Comparison of ENCODE assay signal across 33 mouse cellular contexts in the genomic region with DNA sequence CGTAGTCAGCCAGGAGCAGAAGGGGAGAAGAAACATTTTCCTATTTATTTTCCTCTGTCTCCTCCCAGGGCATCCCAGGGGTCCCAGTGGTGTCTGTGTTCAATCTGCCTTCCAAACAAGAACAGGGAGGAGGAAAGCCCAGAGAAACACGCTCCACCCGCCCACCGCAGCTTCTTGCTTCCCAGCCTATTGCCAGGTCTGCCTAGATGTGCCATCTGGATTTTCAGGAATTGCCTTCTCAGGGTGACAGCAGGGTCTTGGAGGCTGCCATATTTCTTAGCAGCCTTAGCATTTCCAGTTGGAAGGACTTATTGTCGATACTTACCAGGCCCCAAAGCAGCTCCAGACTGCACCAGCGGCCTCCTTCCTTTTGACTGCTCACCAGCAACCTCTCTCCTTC. TPM values are rescaled to one million over a fixed set of nuclear protein-coding genes. Genes with fewer than 3 reads are reported as not detected.
DNase-seq lines count a peak whose midpoint lies in the region; ATAC-seq and TF ChIP-seq lines count a peak whose summit lies in the region.
"Had no signal": no experiment of that assay in that cellular context is flagged by ENCODE, and none has a peak within 500 bp of the region (broad histone marks: within the 10 kb centered on the region; RNA-seq: fewer than 3 reads in every experiment).

No protein-coding gene starts in this region.

- WGBS in forebrain, embryonic 15.5 days, result 68% methylated on average over 6 of the region's 6 CpGs
- WGBS in forebrain, embryonic 12.5 days, result 83% methylated on average over 6 of the region's 6 CpGs

- no peaks in the 10 kb centered on the region for H3K9me3 ChIP-seq in forebrain, embryonic 15.5 days
- H3K9me3 ChIP-seq in forebrain, embryonic 12.5 days, result no peaks in the 10 kb centered on the region
- H3K9me3 ChIP-seq: G1E; heart, embryonic 13.5 days had no signal

- no peak overlapping the region for H3K9ac ChIP-seq in forebrain, embryonic 15.5 days (replicated peaks)
- no peak overlapping the region for H3K9ac ChIP-seq in forebrain, embryonic 12.5 days
- H3K9ac ChIP-seq: heart, embryonic 13.5 days had no signal

- TF ChIP-seq CTCF in layer of hippocampus, adult 2 months (conservative IDR thresholded peaks at IDR 0.05), result no peak

- no peaks in the 10 kb centered on the region for H3K27me3 ChIP-seq in forebrain, embryonic 15.5 days
- H3K27me3 ChIP-seq in forebrain, embryonic 12.5 days, result no peaks in the 10 kb centered on the region
- H3K27me3 ChIP-seq: heart, embryonic 13.5 days had no signal

- peaks cover 21% of the 10 kb centered on the region for H3K4me1 ChIP-seq in forebrain, embryonic 15.5 days
- no peaks in the 10 kb centered on the region for H3K4me1 ChIP-seq in forebrain, embryonic 12.5 days

- no peaks in the 10 kb centered on the region for H3K36me3 ChIP-seq in forebrain, embryonic 15.5 days
- no peaks in the 10 kb centered on the region for H3K36me3 ChIP-seq in forebrain, embryonic 12.5 days (replicated peaks)
- H3K36me3 ChIP-seq: G1E; heart, embryonic 13.5 days had no signal

- H3K4me3 ChIP-seq in forebrain, embryonic 15.5 days, result no peak overlapping the region
- no peak overlapping the region for H3K4me3 ChIP-seq in forebrain, embryonic 12.5 days (replicated peaks)
- no peak overlapping the region for H3K4me3 ChIP-seq in layer of hippocampus, adult 2 months
- H3K4me3 ChIP-seq: heart, adult 2 months; heart, embryonic 13.5 days had no signal

- 0 out of 2 replicates have a peak, but pooled peaks have one; percentile 38 for ATAC-seq in forebrain, embryonic 15.5 days (replicated peaks)
- ATAC-seq in forebrain, embryonic 12.5 days (ENCODE audit: low FRiP score), result no peak
- ATAC-seq: midbrain, embryonic 16.5 days; Patski had no signal

- H3K27ac ChIP-seq in forebrain, embryonic 15.5 days (replicated peaks), result peak overlapping the region; percentile 43; the same call in 1 of the 2 replicates
- no peak overlapping the region for H3K27ac ChIP-seq in forebrain, embryonic 12.5 days
- H3K27ac ChIP-seq in layer of hippocampus, adult 2 months, result no peak overlapping the region
- H3K27ac ChIP-seq: heart, adult 2 months; heart, embryonic 13.5 days; macrophage had no signal

- DNase-seq in layer of hippocampus, adult 2 months (ENCODE audit: low spot score in 2 of 2), result peak; percentile 51 to 55
- no peak for DNase-seq in layer of hippocampus, adult 9-10 months (ENCODE audit: low spot score)
- DNase-seq in right cerebral cortex, postnatal 25 days, result peak; percentile 28
- no peak for DNase-seq in right cerebral cortex, postnatal 36 days (ENCODE audit: low spot score in 2 of 2)
- no peak for DNase-seq in yolk sac, embryonic 10.5 days (ENCODE audit: low spot score)
- DNase-seq: adrenal gland, postnatal 36 days; B cell, adult 2 months; cerebellum, adult 11-12 months; gastrocnemius, postnatal 36 days; heart, adult 2 months; heart, postnatal 14 days; kidney, adult 18-20 months; thymus, postnatal 25 days had no signal

- no peak overlapping the region for H3K4me2 ChIP-seq in forebrain, embryonic 15.5 days (replicated peaks)
- no peak overlapping the region for H3K4me2 ChIP-seq in forebrain, embryonic 12.5 days
- H3K4me2 ChIP-seq: heart, embryonic 13.5 days had no signal

RNA-seq across cellular contexts. Expression of a gene that starts 2.9 kb away (rescaled TPM):
- not detected in 2 replicates for polyA plus RNA-seq in forebrain, embryonic 15.5 days (2015; fragmentation: Nextera tagmentation; extraction: Ambion mirVana)
- polyA plus RNA-seq in forebrain, embryonic 12.5 days (2016; fragmentation: Nextera tagmentation; extraction: Ambion mirVana), result not detected in 2 replicates
- total RNA-seq in layer of hippocampus, adult 2 months (2021), result not detected
- total RNA-seq: adrenal gland, adult 18-20 months; adrenal gland, postnatal 36 days; CH12.LX; gastrocnemius, adult 18-20 months; gastrocnemius, postnatal 36 days; heart, adult 2 months; heart, postnatal 14 days; left cerebral cortex, adult 8-10 months; liver, adult 2 months; neutrophil, adult 5-6 weeks had no signal
- polyA plus RNA-seq: heart, adult 2 months; heart, embryonic 13.5 days; hindbrain, embryonic 11.5 days; kidney, embryonic 16.5 days; large intestine, adult 2 months; limb, embryonic 11.5 days; liver, adult 2 months; liver, embryonic 16.5 days; lung, postnatal 0 days; macrophage; midbrain, embryonic 16.5 days; Patski; spleen, adult 2 months had no signal

RNA-seq across cellular contexts. Expression of a gene that starts 10.9 kb away (rescaled TPM):
- polyA plus RNA-seq in forebrain, embryonic 15.5 days (2015; fragmentation: Nextera tagmentation; extraction: Ambion mirVana), result 0.93 and 1.0 TPM in 2 replicates
- 1.1 and 1.4 TPM in 2 replicates for polyA plus RNA-seq in forebrain, embryonic 12.5 days (2016; fragmentation: Nextera tagmentation; extraction: Ambion mirVana)
- under 1 TPM in 1 of 2 experiments, not detected in 1; 0.15 TPM for total RNA-seq in layer of hippocampus, adult 2 months (2021)
- total RNA-seq: adrenal gland, adult 18-20 months; adrenal gland, postnatal 36 days; gastrocnemius, adult 18-20 months; gastrocnemius, postnatal 36 days; heart, adult 2 months; heart, postnatal 14 days; liver, adult 2 months; neutrophil, adult 5-6 weeks had no signal
- polyA plus RNA-seq: G1E; heart, adult 2 months; large intestine, adult 2 months; liver, adult 2 months; macrophage; Patski; spleen, adult 2 months had no signal

RNA-seq across cellular contexts. Expression of a gene that starts 21.2 kb away (rescaled TPM):
- polyA plus RNA-seq in forebrain, embryonic 15.5 days (2015; fragmentation: Nextera tagmentation; extraction: Ambion mirVana), result 60.9 and 61.6 TPM in 2 replicates
- polyA plus RNA-seq in forebrain, embryonic 12.5 days (2016; fragmentation: Nextera tagmentation; extraction: Ambion mirVana), result 44.1 and 49.0 TPM in 2 replicates
- 10 to 100 TPM; 36.7 to 40.6 TPM for total RNA-seq in layer of hippocampus, adult 2 months (2021)

RNA-seq across cellular contexts. Expression of a gene that starts 22.2 kb away (rescaled TPM):
- polyA plus RNA-seq in forebrain, embryonic 15.5 days (2015; fragmentation: Nextera tagmentation; extraction: Ambion mirVana), result 55.7 and 62.2 TPM in 2 replicates
- polyA plus RNA-seq in forebrain, embryonic 12.5 days (2016; fragmentation: Nextera tagmentation; extraction: Ambion mirVana), result 67.6 and 70.0 TPM in 2 replicates
- 10 to 100 TPM; 16.7 to 19.6 TPM for total RNA-seq in layer of hippocampus, adult 2 months (2021)

RNA-seq across cellular contexts. Expression of a gene that starts 40.4 kb away (rescaled TPM):
- polyA plus RNA-seq in forebrain, embryonic 15.5 days (2015; fragmentation: Nextera tagmentation; extraction: Ambion mirVana), result 15.7 and 18.8 TPM in 2 replicates
- 37.9 and 39.5 TPM in 2 replicates for polyA plus RNA-seq in forebrain, embryonic 12.5 days (2016; fragmentation: Nextera tagmentation; extraction: Ambion mirVana)
- 10 to 100 TPM; 29.3 to 30.7 TPM for total RNA-seq in layer of hippocampus, adult 2 months (2021)
- total RNA-seq: neutrophil, adult 5-6 weeks had no signal

Comparison
In these comparisons a context has a peak if more than half of its experiments do, and no peak if none do; other contexts are left out.
1. DNase-seq: peak in layer of hippocampus, adult 2 months (2 of 2) and right cerebral cortex, postnatal 25 days (single experiment); none in layer of hippocampus, adult 9-10 months (single experiment), right cerebral cortex, postnatal 36 days (0 of 2) and yolk sac, embryonic 10.5 days (single experiment).